Mouse (Mus musculus) erythroblast, embryonic 14.5 days (primary cell): ENCODE data around the gene Rab11fip5. TPM values are rescaled to one million over a fixed set of nuclear protein-coding genes. Genes with fewer than 3 reads are reported as not detected.

Source experiments
- H3K27me3 ChIP-seq: 2 replicates; pipeline ENCODE4 v1.6.1; 2012; ENCODE audit warnings: inconsistent platforms; ENCODE audit not compliant: control insufficient read depth
- H3K36me3 ChIP-seq: 2 replicates; pipeline ENCODE4 v1.6.1; 2012; ENCODE audit warnings: mild to moderate bottlenecking, inconsistent platforms; ENCODE audit not compliant: control insufficient read depth
- H3K4me1 ChIP-seq: 2 replicates; pipeline ENCODE4 v1.6.1; 2012; ENCODE audit warnings: inconsistent platforms; ENCODE audit not compliant: control insufficient read depth
- H3K4me3 ChIP-seq: replicated peaks from 2 replicates; pipeline ENCODE3; 2012; ENCODE audit warnings: moderate library complexity, mild to moderate bottlenecking, inconsistent platforms
- H3K9me3 ChIP-seq: 2 replicates; pipeline ENCODE4 v1.6.1; 2012; ENCODE audit warnings: low read length, inconsistent platforms, mixed read lengths; ENCODE audit not compliant: control insufficient read depth
- GATA1 ChIP-seq: IDR thresholded peaks from 2 replicates; pipeline ENCODE4 v1.6.1; 2012; ENCODE audit warnings: low read length, inconsistent platforms, mixed read lengths
- TAL1 ChIP-seq: IDR thresholded peaks from 3 replicates; pipeline ENCODE4 v1.6.1; 2012; ENCODE audit warnings: low read length, inconsistent platforms, mixed read lengths
- polyA plus RNA-seq: library from polyadenylated mRNA; stranded (reverse); fragments of >175 nt; gene quantifications from 2 replicates; pipeline ENCODE4 v1.2.3, GENCODE M21; 2012

The Rab11fip5 gene
- polyA plus RNA-seq, 1 experiment: 0.01 TPM

DNA sequence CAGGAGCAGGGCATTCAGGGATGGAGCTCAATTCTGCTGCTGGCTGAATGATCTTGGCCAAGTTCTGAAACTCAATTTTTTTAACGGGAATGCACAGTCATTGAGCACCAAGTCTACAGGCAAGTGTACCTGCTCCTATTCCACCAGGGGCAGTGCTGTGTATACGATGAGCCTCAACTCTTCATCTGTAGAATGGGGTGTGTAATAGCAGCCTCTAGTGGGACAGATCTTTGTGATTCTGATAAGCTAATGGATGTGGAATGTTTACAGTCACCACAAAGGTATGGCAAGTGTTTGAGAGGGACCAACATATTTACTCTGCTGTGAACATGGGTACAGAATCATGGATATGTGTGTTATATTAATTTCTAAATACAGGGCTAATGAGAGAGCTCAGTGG is 58.2 kb downstream of the Rab11fip5 start:
- no peaks in the 10 kb centered on the region for H3K4me1 ChIP-seq
- no peaks in the 10 kb centered on the region for H3K27me3 ChIP-seq
- no peaks in the 10 kb centered on the region for H3K36me3 ChIP-seq
- TF ChIP-seq GATA1 (no peak), TAL1 (no peak)
- no peak overlapping the region for H3K4me3 ChIP-seq
- H3K9me3 ChIP-seq: 0 out of 2 replicates have a peak, but pooled peaks cover 2% of the 10 kb centered on the region

GRCm38 (mm10) chr6:85314064-85314798 is 60.2 kb downstream of the Rab11fip5 start:
- no peaks in the 10 kb centered on the region for H3K27me3 ChIP-seq
- TF ChIP-seq TAL1: no peak
- TF ChIP-seq GATA1: no peak
- no peaks in the 10 kb centered on the region for H3K9me3 ChIP-seq

DNA sequence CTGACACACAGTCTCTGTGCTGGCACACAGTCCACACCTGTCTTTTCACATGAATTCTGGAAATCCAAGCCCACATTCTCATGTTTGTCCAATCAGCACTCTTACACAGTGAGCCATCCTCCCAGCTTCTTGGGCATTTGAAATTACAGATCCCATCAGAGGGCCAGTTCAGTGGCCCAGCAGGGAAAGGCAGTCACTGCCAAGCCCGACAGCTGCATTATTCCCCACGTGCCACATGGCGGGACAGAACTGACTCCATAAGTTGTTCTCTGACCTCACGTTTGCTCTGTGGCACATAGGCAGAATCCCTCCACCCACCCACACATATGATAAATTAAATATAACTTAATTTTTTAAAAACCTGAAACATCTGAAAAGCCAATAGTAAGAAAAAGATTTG is 66.5 kb downstream of the Rab11fip5 start:
- H3K9me3 ChIP-seq: no peaks in the 10 kb centered on the region
- H3K36me3 ChIP-seq: no peaks in the 10 kb centered on the region
- H3K27me3 ChIP-seq: no peaks in the 10 kb centered on the region
- TF ChIP-seq TAL1 (no peak), GATA1 (no peak)
- H3K4me3 ChIP-seq: no peak overlapping the region
- H3K4me1 ChIP-seq: no peaks in the 10 kb centered on the region

More at GRCm38 (mm10) chr6:85314064-85314798, 60.2 kb downstream of the Rab11fip5 start:
- H3K4me1 ChIP-seq: no peaks in the 10 kb centered on the region
- H3K4me3 ChIP-seq: no peak overlapping the region
- no peaks in the 10 kb centered on the region for H3K36me3 ChIP-seq

DNA sequence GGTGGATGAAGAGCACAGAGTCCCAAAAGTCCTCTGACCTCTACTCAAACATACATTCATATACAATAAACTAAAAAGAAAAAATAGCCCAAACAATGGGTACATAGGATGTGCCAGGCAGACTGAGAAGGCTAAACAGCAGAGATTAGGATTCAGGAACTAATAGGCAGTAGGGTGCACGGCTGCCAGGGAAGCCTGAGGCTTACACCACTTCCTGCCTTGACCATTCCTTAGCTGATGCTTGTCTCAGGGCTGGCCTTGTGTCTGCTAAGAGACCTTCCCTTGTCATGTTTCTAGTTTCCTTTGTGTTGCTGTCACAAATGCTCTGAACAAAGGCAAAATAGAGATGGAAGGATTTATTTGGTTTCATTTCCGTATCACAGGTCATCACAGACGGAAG is 68.1 kb downstream of the Rab11fip5 start:
- Histone ChIP-seq H3K9me3 (no peaks in the 10 kb centered on the region), H3K4me1 (no peaks in the 10 kb centered on the region), H3K27me3 (no peaks in the 10 kb centered on the region), H3K36me3 (no peaks in the 10 kb centered on the region), H3K4me3 (no peak overlapping the region)
- TF ChIP-seq GATA1 (no peak), TAL1 (no peak)

DNA sequence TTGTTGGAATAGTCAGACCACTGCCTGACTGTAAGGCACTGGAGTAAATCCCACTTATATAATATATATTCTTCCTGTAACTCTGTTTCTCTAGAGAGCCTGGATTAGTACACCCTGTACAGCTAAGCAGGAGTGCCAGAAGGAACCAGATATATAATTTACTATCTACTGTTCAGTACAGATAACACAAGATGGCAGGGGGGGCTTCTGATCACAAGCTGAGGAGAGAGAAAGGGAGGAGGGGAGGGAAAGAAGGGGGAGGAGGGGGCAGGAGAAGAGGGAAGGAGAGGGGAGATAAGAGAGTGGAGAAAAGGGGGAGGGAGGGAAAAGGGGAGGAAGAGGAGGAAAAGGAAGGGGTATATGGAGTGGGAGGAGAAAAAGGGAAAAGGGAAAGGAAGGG is 68.6 kb downstream of the Rab11fip5 start:
- no peak overlapping the region for H3K4me3 ChIP-seq
- no peaks in the 10 kb centered on the region for H3K27me3 ChIP-seq
- no peaks in the 10 kb centered on the region for H3K9me3 ChIP-seq
- no peak for TF ChIP-seq TAL1
- TF ChIP-seq GATA1: no peak
- no peaks in the 10 kb centered on the region for H3K36me3 ChIP-seq
- no peaks in the 10 kb centered on the region for H3K4me1 ChIP-seq

GRCm38 (mm10) chr6:85304966-85305365 is 69.5 kb downstream of the Rab11fip5 start:
- no peak for TF ChIP-seq TAL1
- TF ChIP-seq GATA1: no peak
- Histone ChIP-seq H3K4me3 (no peak overlapping the region), H3K4me1 (no peaks in the 10 kb centered on the region), H3K9me3 (no peaks in the 10 kb centered on the region), H3K36me3 (no peaks in the 10 kb centered on the region), H3K27me3 (no peaks in the 10 kb centered on the region)

- Histone ChIP-seq H3K9me3 (no peaks in the 10 kb centered on the region), H3K4me1 (no peaks in the 10 kb centered on the region), H3K27me3 (no peaks in the 10 kb centered on the region), H3K36me3 (no peaks in the 10 kb centered on the region), H3K4me3 (no peak overlapping the region)
- TF ChIP-seq TAL1 (no peak), GATA1 (no peak)
Observed at GRCm38 (mm10) chr6:85302326-85303055, 71.9 kb downstream of the Rab11fip5 start.

- Histone ChIP-seq H3K9me3 (no peaks in the 10 kb centered on the region), H3K27me3 (no peaks in the 10 kb centered on the region), H3K4me3 (no peak overlapping the region), H3K36me3 (no peaks in the 10 kb centered on the region), H3K4me1 (no peaks in the 10 kb centered on the region)
- TF ChIP-seq TAL1 (no peak), GATA1 (no peak)
Observed at GRCm38 (mm10) chr6:85295384-85296167, 78.9 kb downstream of the Rab11fip5 start.

GRCm38 (mm10) chr6:85294004-85294379 is 80.4 kb downstream of the Rab11fip5 start:
- H3K4me3 ChIP-seq: no peak overlapping the region
- H3K4me1 ChIP-seq: no peaks in the 10 kb centered on the region
- no peaks in the 10 kb centered on the region for H3K27me3 ChIP-seq
- no peaks in the 10 kb centered on the region for H3K36me3 ChIP-seq
- no peaks in the 10 kb centered on the region for H3K9me3 ChIP-seq
- no peak for TF ChIP-seq TAL1
- TF ChIP-seq GATA1: no peak
